Mouse (Mus musculus) neural tube, embryonic 13.5 days (tissue): ENCODE results near the gene Pkp4. TPM values are rescaled to one million over a fixed set of nuclear protein-coding genes. Genes with fewer than 3 reads are reported as not detected.
"Not testable (repeated sequence)": the region's sequence is repeated elsewhere in the genome, so short reads cannot be mapped to it uniquely, and the experiment has no call there.

Source experiments
- ATAC-seq: fragments of 200-750 bp; cut with Nextera tagmentation; 2 replicates; pipeline ENCODE4 v1.8.0; 2017; ENCODE audit warnings: low read depth, mild to moderate bottlenecking, moderate TSS enrichment, moderate library complexity
- H3K27ac ChIP-seq: fragments of 300-500 bp; sonication (generic); replicated peaks from 2 replicates; pipeline ENCODE4 v1.5.1; 2015; ENCODE audit warnings: moderate library complexity, mild to moderate bottlenecking, inconsistent platforms
- H3K27me3 ChIP-seq: fragments of 300-500 bp; sonication (generic); 2 replicates; pipeline ENCODE4 v1.6.1; 2015; ENCODE audit warnings: mild to moderate bottlenecking, inconsistent platforms
- H3K36me3 ChIP-seq: fragments of 300-500 bp; sonication (generic); 2 replicates; pipeline ENCODE4 v1.6.1; 2015; ENCODE audit warnings: mild to moderate bottlenecking, inconsistent platforms
- H3K4me1 ChIP-seq: fragments of 300-500 bp; sonication (generic); replicated peaks from 2 replicates; pipeline ENCODE4 v1.6.1; 2015; ENCODE audit warnings: inconsistent platforms
- H3K4me2 ChIP-seq: fragments of 300-500 bp; sonication (generic); 2 replicates; pipeline ENCODE4 v1.6.1; 2015; ENCODE audit warnings: inconsistent platforms, mild to moderate bottlenecking, moderate library complexity
- H3K4me3 ChIP-seq: fragments of 300-500 bp; sonication (generic); 2 replicates; pipeline ENCODE4 v1.5.1; 2015; ENCODE audit warnings: mild to moderate bottlenecking, inconsistent platforms
- H3K9ac ChIP-seq: fragments of 300-500 bp; sonication (generic); 2 replicates; pipeline ENCODE4 v1.6.1; 2015; ENCODE audit warnings: moderate library complexity, mild to moderate bottlenecking, inconsistent platforms
- H3K9me3 ChIP-seq: fragments of 300-500 bp; sonication (generic); 2 replicates; pipeline ENCODE4 v1.6.1; 2016; ENCODE audit warnings: inconsistent platforms
- WGBS: fragments of 180-500 bp; shearing (Covaris S2); methylation state at CpG from one replicate; pipeline ENCODE4 v1.1.7; 2015; 5-methylcytosine and 5-hydroxymethylcytosine counted together
- polyA plus RNA-seq: library from polyadenylated mRNA; unstranded; fragments of >200 nt; fragmentation: Nextera tagmentation; extraction: Ambion mirVana; gene quantifications from 2 replicates; pipeline ENCODE4 v1.2.1, GENCODE M21; 2015

Pkp4 gene
- polyA plus RNA-seq, 1 experiment from 2014 or later: 16.6 TPM

DNA sequence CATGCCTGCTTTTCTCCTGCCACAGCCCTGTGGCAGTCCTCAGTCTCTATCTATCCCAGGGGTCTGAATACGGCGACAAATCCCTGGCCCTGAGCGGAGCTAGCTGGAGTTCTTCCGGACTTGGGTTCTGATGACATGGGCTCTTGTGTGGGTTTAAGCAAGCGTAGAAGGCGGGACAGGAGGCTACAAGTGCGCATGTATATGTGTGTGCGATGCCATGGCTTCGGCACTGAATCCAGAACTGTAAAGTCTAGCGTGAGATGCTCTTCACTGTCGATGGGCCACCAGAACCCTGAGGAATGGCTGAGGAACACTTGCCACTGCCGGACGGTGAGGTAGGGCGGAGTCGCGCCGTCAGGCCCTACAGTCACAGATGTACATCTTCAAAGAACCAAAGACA is 222.6 kb downstream of the Pkp4 start:
- WGBS: 97% methylated on average over 17 of the region's 17 CpGs
- ATAC-seq: no peak
- Histone ChIP-seq H3K4me2 (no peak overlapping the region), H3K9me3 (no peaks in the 10 kb centered on the region), H3K27me3 (no peaks in the 10 kb centered on the region), H3K9ac (no peak overlapping the region), H3K27ac (no peak overlapping the region), H3K4me1 (peaks cover 7% of the 10 kb centered on the region; the same call in 1 of the 2 replicates), H3K36me3 (no peaks in the 10 kb centered on the region), H3K4me3 (no peak overlapping the region)

DNA sequence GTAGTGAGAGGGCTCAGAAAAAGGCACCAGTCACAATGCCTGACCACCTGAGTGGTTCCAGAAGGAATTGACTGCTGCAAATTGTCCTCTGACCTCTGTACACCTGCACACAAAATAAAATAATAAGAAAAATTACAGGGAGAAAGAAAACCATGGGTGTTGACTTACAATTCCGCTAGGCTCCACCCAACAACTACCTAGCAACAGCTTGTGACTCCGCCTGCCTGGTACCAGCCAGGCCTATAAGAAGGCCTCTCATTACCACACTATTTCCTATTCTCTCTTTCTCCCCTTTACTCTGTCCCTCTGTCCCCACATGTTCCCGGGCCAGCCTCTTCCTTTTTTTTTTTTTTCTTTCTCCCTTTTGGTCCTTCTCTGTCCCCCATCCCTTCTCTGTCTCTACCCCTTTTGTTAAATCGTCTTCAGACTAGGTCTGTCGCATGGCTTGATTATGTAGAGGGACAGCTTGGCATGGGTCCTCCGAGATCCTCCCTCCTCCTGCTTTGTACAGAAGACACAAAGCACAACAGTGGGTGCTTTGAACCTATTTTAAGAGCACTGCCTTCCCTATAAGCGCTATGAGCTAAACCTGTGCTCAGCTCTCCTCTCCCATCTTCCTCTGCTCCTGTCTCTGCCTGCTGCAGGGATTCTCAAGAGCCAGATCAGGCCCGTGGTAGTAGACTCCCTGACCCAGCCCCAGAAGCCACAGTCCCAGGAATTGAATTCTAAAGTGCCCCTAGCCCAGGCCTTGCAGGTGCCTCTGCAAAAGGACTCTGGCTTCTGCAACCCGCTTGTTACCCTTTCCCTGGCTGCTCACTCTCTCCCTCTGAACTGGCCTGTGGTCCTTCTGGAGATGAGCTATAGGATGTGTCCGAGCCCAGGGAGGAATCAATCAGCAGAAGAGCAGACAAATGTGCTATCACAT is 223.5 kb downstream of the Pkp4 start:
- Histone ChIP-seq H3K36me3 (no peaks in the 10 kb centered on the region), H3K9me3 (no peaks in the 10 kb centered on the region), H3K4me1 (peaks cover 7% of the 10 kb centered on the region; the same call in 1 of the 2 replicates), H3K9ac (no peak overlapping the region), H3K4me3 (no peak overlapping the region), H3K27ac (no peak overlapping the region), H3K27me3 (no peaks in the 10 kb centered on the region), H3K4me2 (no peak overlapping the region)
- no peak for ATAC-seq
- 78% methylated on average over 10 of the region's 10 CpGs for WGBS

DNA sequence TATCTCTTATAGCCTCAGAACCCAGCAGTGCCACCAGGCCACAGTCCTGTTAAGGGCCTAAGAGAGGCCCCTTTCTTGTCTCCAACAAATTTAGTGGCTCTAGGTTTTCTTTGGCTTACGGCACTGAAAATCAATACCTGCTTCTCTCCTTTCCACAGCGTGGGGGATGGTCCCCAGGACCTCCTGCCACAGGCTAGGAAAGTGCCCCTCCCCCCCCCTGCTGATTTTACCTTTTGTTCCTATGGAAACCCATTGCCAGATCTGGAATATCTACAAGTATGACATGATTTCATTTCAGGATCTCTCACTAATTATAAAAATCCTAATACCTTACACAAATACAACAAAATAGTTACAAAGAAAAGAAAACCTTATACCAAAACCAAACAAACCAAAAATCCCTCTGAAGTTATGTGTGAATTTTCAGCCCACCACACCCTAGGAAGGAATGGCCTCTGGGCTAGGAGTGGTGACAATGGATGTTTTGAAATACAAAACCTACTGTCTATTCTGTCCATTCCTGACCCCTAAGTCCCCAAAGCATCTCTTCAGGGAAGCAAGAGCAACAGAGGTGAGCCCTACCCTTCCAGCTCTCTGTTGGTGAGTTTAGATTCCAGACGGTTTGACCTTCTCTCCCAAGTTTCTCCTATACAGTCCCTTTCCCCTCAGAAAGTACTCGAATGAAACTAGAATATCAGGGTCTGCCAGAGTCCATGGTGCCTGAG is 224.7 kb downstream of the Pkp4 start:
- Histone ChIP-seq H3K9ac (no peak overlapping the region), H3K27me3 (no peaks in the 10 kb centered on the region), H3K27ac (no peak overlapping the region), H3K36me3 (no peaks in the 10 kb centered on the region), H3K9me3 (no peaks in the 10 kb centered on the region), H3K4me2 (no peak overlapping the region), H3K4me1 (peaks cover 7% of the 10 kb centered on the region; the same call in 1 of the 2 replicates), H3K4me3 (no peak overlapping the region)
- no peak for ATAC-seq
- 67% methylated on average over 4 of the region's 4 CpGs for WGBS

DNA sequence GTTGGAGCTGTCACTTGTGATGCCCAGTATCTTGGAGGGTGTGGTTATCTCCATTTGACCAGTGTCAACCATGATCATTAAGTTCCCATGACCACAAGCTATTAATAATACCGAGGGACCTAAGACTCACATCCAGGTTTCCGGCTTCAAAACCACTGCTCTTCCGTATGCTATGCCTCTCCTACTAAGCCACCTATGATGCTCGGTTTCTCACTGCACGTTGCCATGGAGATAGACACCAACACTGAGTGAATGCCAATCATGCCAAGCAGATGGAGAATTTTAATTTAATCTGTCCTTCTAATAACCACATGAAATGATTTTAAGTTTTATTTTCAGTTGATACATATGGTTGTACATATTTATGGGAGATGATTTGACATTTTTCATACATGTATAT is 229.3 kb downstream of the Pkp4 start:
- Histone ChIP-seq H3K27ac (no peak overlapping the region), H3K36me3 (no peaks in the 10 kb centered on the region), H3K4me2 (no peak overlapping the region), H3K27me3 (no peaks in the 10 kb centered on the region), H3K9me3 (no peaks in the 10 kb centered on the region), H3K4me3 (no peak overlapping the region), H3K9ac (no peak overlapping the region), H3K4me1 (no peaks in the 10 kb centered on the region)
- no peak for ATAC-seq
- 84% methylated on average over 5 of the region's 5 CpGs for WGBS

DNA sequence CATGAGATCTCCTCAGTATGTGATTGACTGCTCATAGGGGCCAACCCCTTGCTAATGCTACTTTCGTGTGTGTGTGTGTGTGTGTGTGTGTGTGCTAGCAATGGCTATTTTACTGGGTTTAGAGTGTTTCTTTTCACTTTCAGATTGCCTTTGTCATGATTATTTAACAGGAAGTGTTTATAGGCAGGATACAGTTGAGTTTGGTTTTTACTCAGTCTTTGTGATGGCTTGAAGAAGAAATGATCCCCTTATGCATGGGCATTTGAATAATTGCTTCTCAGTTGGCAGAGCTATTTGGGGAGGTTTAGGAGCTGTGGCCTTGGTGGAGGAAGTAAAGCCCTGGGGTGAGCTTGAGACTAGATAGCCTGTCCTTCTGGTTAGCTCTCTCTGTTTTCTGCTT is 232.5 kb downstream of the Pkp4 start:
- ATAC-seq: no peak
- H3K27me3 ChIP-seq: no peaks in the 10 kb centered on the region
- no peaks in the 10 kb centered on the region for H3K4me1 ChIP-seq
- H3K4me2 ChIP-seq: no peak overlapping the region
- H3K36me3 ChIP-seq: no peaks in the 10 kb centered on the region
- no peak overlapping the region for H3K4me3 ChIP-seq
- H3K9me3 ChIP-seq: 0 out of 2 replicates have a peak, but pooled peaks cover 4% of the 10 kb centered on the region
- no peak overlapping the region for H3K9ac ChIP-seq
- H3K27ac ChIP-seq: no peak overlapping the region
- 69% methylated on average over 1 of the region's 1 CpGs for WGBS

DNA sequence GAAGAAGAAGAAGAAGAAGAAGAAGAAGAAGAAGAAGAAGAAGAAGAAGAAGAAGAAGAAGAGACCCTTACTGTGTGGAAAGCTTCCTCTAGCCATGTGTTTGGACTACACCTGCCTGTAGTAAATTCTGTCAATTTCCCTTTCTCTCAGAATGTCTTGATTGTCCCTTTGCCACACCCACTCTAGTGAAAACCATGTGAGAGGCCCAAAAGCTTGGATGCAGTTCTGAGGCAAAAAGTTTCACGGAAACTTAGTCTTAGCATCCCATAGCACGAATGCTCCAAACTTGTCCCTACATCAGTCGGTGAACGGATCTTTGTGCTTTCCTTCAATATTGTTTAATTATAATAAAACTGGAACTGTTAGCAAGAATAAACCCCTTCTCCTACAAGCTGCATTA is 234.0 kb downstream of the Pkp4 start:
- WGBS: 96% methylated on average over 4 of the region's 4 CpGs
- Histone ChIP-seq H3K27ac (no peak overlapping the region), H3K4me1 (no peaks in the 10 kb centered on the region), H3K27me3 (no peaks in the 10 kb centered on the region), H3K4me2 (no peak overlapping the region), H3K9me3 (0 out of 2 replicates have a peak, but pooled peaks cover 4% of the 10 kb centered on the region), H3K4me3 (no peak overlapping the region), H3K9ac (no peak overlapping the region), H3K36me3 (no peaks in the 10 kb centered on the region)
- ATAC-seq: no peak

DNA sequence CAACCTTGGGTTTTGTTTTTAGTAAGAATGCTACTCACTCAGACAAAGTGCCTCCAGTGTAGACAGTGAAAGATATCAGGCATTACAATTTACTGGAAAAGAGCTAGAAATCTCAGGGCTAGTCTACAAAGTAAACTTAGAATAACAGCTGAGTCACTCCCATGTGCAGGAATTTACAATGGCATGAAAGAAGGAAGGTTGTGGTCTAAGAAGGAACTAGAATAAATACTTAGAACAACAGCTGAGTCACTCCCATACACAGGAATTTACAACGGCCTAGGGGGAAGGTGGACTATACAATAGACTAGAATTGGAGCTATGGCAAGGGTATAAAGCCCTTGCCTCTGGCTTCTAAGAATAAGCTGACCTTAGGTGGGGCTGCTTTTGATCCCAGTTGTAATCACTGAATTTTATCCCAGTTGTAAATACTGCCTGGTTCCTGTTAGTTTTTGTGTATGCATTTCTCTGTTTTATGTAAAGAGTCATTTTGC is 234.6 kb downstream of the Pkp4 start:
- H3K4me2 ChIP-seq, H3K36me3 ChIP-seq, H3K9me3 ChIP-seq, H3K27me3 ChIP-seq, H3K4me1 ChIP-seq, H3K27ac ChIP-seq, H3K9ac ChIP-seq, H3K4me3 ChIP-seq, ATAC-seq: not testable (repeated sequence)
- WGBS: 75% methylated on average over 1 of the region's 1 CpGs

DNA sequence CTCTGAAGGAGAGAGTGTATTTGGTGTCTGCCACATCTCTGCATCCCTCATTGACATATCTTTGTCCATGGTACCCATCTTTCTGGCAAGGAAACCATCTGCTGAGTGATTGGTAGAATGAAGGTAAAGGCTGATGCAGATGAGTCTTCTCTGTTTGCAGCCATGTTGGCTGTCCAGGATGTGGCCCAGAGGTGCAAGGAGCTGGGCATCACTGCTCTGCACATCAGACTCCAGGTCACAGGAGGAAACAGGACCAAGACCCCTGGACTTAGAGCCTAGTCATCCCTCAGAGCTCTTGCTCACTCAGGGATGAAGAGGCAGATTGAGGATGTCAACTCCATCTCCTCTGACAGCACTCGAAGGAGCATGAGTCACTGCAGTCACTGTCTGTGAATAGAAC is 235.9 kb downstream of the Pkp4 start:
- no peaks in the 10 kb centered on the region for H3K4me1 ChIP-seq
- no peak overlapping the region for H3K4me3 ChIP-seq
- H3K9ac ChIP-seq: no peak overlapping the region
- no peak overlapping the region for H3K4me2 ChIP-seq
- no peak overlapping the region for H3K27ac ChIP-seq
- no peaks in the 10 kb centered on the region for H3K36me3 ChIP-seq
- H3K9me3 ChIP-seq: 0 out of 2 replicates have a peak, but pooled peaks cover 4% of the 10 kb centered on the region
- 85% methylated on average over 1 of the region's 1 CpGs for WGBS
- H3K27me3 ChIP-seq: peaks cover 5% of the 10 kb centered on the region; the same call in 1 of the 2 replicates
- ATAC-seq: no peak

DNA sequence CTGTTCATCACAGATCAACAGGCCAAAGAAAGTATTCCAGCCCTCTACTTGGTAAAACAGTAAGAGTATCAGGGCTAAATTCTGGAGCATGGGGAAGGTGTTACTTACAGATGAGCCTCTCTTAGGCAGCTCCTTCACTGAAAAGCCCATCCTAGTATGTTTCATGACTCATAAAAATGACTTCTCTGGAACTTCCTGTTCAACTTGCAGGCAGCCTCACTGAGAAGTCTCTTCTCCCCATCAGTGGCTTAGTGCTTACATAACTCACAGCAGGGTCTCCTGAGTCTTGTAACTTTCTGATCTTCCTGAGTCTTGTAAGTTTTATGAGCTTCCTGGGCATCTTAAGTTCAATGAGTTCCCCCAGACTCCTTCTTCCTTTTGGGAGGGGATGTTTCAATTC is 236.9 kb downstream of the Pkp4 start:
- no peak overlapping the region for H3K27ac ChIP-seq
- H3K27me3 ChIP-seq: peaks cover 8% of the 10 kb centered on the region; the same call in 1 of the 2 replicates
- peaks cover 9% of the 10 kb centered on the region; the same call in 1 of the 2 replicates for H3K4me1 ChIP-seq
- ATAC-seq: no peak
- no peak overlapping the region for H3K9ac ChIP-seq
- no peak overlapping the region for H3K4me2 ChIP-seq
- no peaks in the 10 kb centered on the region for H3K36me3 ChIP-seq
- no peak overlapping the region for H3K4me3 ChIP-seq
- 0 out of 2 replicates have a peak, but pooled peaks cover 4% of the 10 kb centered on the region for H3K9me3 ChIP-seq

DNA sequence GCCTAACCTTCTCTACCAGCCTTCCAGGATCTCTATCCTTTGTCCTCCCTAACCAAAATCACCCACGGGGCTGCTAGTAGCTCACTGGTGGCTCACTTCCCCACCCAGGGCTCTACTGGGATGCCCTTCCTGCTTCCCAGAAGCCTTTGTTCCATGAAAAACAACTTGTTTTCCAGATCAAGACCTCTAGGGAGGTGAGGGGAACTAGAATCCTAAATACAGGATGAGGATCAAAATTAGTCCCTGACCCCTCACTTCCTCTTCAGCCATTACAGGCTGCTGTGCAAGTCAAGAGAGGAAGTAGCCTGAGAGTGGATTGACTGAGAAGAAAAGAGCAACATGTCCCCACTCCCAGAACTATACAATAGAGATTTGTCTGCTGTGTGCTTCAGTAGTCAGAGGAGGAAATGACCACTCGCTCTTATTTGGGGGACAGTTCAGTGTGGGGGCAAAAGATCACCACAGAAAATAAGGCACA is 240.3 kb downstream of the Pkp4 start:
- 73% methylated on average over 2 of the region's 2 CpGs for whole genome bisulfite sequencing
- no peak for ATAC-seq
- no peaks in the 10 kb centered on the region for H3K36me3 ChIP-seq

DNA sequence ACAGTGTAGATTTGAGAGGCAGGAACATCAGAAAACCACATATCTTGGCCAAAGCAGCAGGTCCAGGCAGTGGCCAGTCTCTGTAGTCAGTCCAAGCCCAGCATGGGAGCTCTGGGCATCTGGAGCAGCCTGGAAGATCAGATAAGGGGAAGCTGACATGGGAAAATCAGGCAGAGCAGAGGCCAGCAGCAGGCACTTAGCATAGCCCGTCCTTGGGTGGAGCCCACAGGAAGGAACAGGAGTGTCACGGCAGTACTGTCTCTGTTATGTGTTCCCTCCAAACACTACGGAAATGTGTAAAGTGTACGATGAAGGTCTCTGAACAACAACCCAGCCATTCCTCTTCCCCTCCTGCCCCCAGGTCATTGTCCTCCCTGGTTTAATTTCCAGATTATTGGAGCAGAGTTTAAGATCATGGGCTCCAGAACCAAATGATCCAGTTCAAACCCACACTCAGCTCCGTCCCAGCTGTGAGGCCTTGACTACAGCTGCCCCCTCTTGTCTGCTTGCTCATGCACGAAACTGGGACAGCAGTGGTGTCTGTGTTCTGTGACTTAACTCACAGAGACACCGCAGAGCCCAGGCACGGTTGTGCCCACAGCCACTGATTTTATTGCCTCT is 241.3 kb downstream of the Pkp4 start:
- H3K9me3 ChIP-seq: no peaks in the 10 kb centered on the region
- no peak overlapping the region for H3K4me3 ChIP-seq
- peaks cover 11% of the 10 kb centered on the region; the same call in 1 of the 2 replicates for H3K4me1 ChIP-seq
- no peaks in the 10 kb centered on the region for H3K36me3 ChIP-seq
- WGBS: 52% methylated on average over 8 of the region's 8 CpGs
- H3K27ac ChIP-seq: peak overlapping the region; percentile 59; the same call in 1 of the 2 replicates
- H3K27me3 ChIP-seq: peaks cover 8% of the 10 kb centered on the region; the same call in 1 of the 2 replicates
- ATAC-seq: peak; percentile 27; the same call in 1 of the 2 replicates
- no peak overlapping the region for H3K4me2 ChIP-seq
- H3K9ac ChIP-seq: no peak overlapping the region

More for the DNA sequence above, 240.3 kb downstream of the Pkp4 start:
- Histone ChIP-seq H3K4me3 (no peak overlapping the region), H3K4me1 (peaks cover 9% of the 10 kb centered on the region; the same call in 1 of the 2 replicates), H3K27me3 (peaks cover 8% of the 10 kb centered on the region; the same call in 1 of the 2 replicates), H3K4me2 (no peak overlapping the region), H3K9ac (no peak overlapping the region), H3K27ac (peak overlapping the region; percentile 35; the same call in 1 of the 2 replicates), H3K9me3 (no peaks in the 10 kb centered on the region)
